Mouse (Mus musculus) gastrocnemius, adult 2 months (tissue): ENCODE data around the gene Phpt1. TPM values are rescaled to one million over a fixed set of nuclear protein-coding genes. Genes with fewer than 3 reads are reported as not detected.
A peak's percentile ranks its signal among the peaks of the same experiment; 100 is the strongest.

Source experiments
- DNase-seq: peaks from one replicate; pipeline ENCODE4 v3.0.0; 2022
- H3K27ac ChIP-seq: fragments of 200-600 bp; 2 replicates; pipeline ENCODE4 v1.8.1; 2022; ENCODE audit warnings: mild to moderate bottlenecking
- H3K4me3 ChIP-seq: fragments of 200-600 bp; 2 replicates; pipeline ENCODE4 v1.8.1; 2022; ENCODE audit warnings: mild to moderate bottlenecking, moderate library complexity
- CTCF ChIP-seq: fragments of 200-600 bp; IDR thresholded peaks from 2 replicates; pipeline ENCODE4 v1.8.1; 2022; ENCODE audit warnings: antibody characterized with exemption, mild to moderate bottlenecking, moderate library complexity
- intact Hi-C: fragments of 180-260 bp; cut with DNase I; formaldehyde crosslinking; loops from one replicate; pipeline ENCODE4 v1.15.1; 2025
- total RNA-seq, 2 experiments: library from RNA; stranded (reverse); gene quantifications; 2 replicates each; pipeline ENCODE4 v1.2.3; 2021

The Phpt1 gene
- total RNA-seq, 2 experiments from 2014 or later: 52.7 to 64.7 TPM

GRCm38 (mm10) chr2:25580621-25581101 is 5.6 kb upstream of the Phpt1 start:
- intact Hi-C loops: loop anchor here (2.0 kb wide), 1 partner anchor 70 kb away; no protein-coding TSS in a partner anchor
- Histone ChIP-seq H3K27ac (no peak overlapping the region), H3K4me3 (no peak overlapping the region)
- peak; percentile 19 for DNase-seq
- TF ChIP-seq CTCF: no peak

GRCm38 (mm10) chr2:25579737-25580460 is 4.9 kb upstream of the Phpt1 start:
- DNase-seq: peak; percentile 28
- Histone ChIP-seq H3K27ac (no peak overlapping the region), H3K4me3 (peak overlapping the region; percentile 60)
- TF ChIP-seq CTCF: peak; percentile 66
- intact Hi-C loops: loop anchor here (2.0 kb wide), 1 partner anchor 69 kb away; no protein-coding TSS in a partner anchor

GRCm38 (mm10) chr2:25578796-25579736 is 4.0 kb upstream of the Phpt1 start:
- no peak overlapping the region for H3K27ac ChIP-seq
- intact Hi-C loops: no loop called here
- DNase-seq: peak; percentile 39
- peak overlapping the region; percentile 61 for H3K4me3 ChIP-seq
- TF ChIP-seq CTCF: no peak

- Histone ChIP-seq H3K27ac (no peak overlapping the region), H3K4me3 (peak overlapping the region; percentile 61)
- intact Hi-C loops: no loop called here
- DNase-seq: peak; percentile 42
- TF ChIP-seq CTCF: peak; percentile 35
Observed at GRCm38 (mm10) chr2:25577951-25578795, 3.1 kb upstream of the Phpt1 start.

GRCm38 (mm10) chr2:25576965-25577891 is 2.2 kb upstream of the Phpt1 start:
- intact Hi-C loops: no loop called here
- Histone ChIP-seq H3K27ac (no peak overlapping the region), H3K4me3 (peak overlapping the region; percentile 61)
- DNase-seq: peak; percentile 23
- TF ChIP-seq CTCF: no peak

GRCm38 (mm10) chr2:25576028-25576850 is 1.2 kb upstream of the Phpt1 start:
- H3K27ac ChIP-seq: no peak overlapping the region
- intact Hi-C loops: no loop called here
- DNase-seq: no peak
- H3K4me3 ChIP-seq: peak overlapping the region; percentile 80
- no peak for TF ChIP-seq CTCF

GRCm38 (mm10) chr2:25575432-25576027 is 506 bp upstream of the Phpt1 start:
- H3K4me3 ChIP-seq: peak overlapping the region; percentile 80
- DNase-seq: peak; percentile 72
- no peak for TF ChIP-seq CTCF
- peak overlapping the region; percentile 98 for H3K27ac ChIP-seq
- intact Hi-C loops: no loop called here

GRCm38 (mm10) chr2:25574136-25574535 is 888 bp downstream of the Phpt1 start:
- TF ChIP-seq CTCF: no peak
- DNase-seq: no peak
- intact Hi-C loops: no loop called here
- Histone ChIP-seq H3K4me3 (peak overlapping the region; percentile 80), H3K27ac (peak overlapping the region; percentile 98)

GRCm38 (mm10) chr2:25573068-25573467 is 2.0 kb downstream of the Phpt1 start:
- Histone ChIP-seq H3K4me3 (no peak overlapping the region), H3K27ac (no peak overlapping the region)
- intact Hi-C loops: no loop called here
- DNase-seq: no peak
- no peak for TF ChIP-seq CTCF

- intact Hi-C loops: no loop called here
- Histone ChIP-seq H3K4me3 (no peak overlapping the region), H3K27ac (no peak overlapping the region)
- DNase-seq: no peak
- no peak for TF ChIP-seq CTCF
Observed at GRCm38 (mm10) chr2:25571221-25571620, 3.8 kb downstream of the Phpt1 start.
